22 mouse cellular contexts compared by ENCODE assay signal in the genomic region with DNA sequence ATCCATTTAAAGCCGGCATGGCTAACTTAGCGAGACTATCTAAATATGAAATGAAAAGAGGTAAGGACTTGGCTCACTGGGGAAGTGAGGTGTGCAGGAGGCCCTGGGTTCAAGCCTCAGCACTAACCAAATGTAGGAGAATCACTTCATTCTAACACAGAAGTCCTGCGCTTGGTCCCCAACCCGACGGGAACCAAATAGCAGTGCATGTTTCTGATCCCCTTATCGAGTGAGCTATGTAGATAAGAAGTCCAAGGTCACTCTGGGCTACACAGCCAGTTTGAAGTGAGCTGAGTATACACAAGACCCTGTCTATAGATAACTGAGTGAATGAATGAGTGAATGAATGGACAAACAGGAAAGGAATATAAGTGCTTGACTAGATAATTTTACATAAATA.
DNase-seq lines count a peak whose midpoint lies in the region; ATAC-seq and TF ChIP-seq lines count a peak whose summit lies in the region.
"Had no signal": no experiment of that assay in that cellular context is flagged by ENCODE, and none has a peak within 500 bp of the region (broad histone marks: within the 10 kb centered on the region; RNA-seq: fewer than 3 reads in every experiment).

No protein-coding gene starts in this region.

- no peaks in the 10 kb centered on the region for H3K36me3 ChIP-seq in heart, embryonic 10.5 days
- H3K36me3 ChIP-seq in intestine, embryonic 15.5 days, result no peaks in the 10 kb centered on the region
- H3K36me3 ChIP-seq in intestine, postnatal 0 days (ENCODE audit: control insufficient read depth, insufficient read depth), result no peaks in the 10 kb centered on the region
- H3K36me3 ChIP-seq in intestine, embryonic 16.5 days (ENCODE audit: control insufficient read depth, insufficient read depth, low read length), result no peaks in the 10 kb centered on the region
- H3K36me3 ChIP-seq: embryonic facial prominence, embryonic 15.5 days; forebrain, embryonic 10.5 days; forebrain, embryonic 12.5 days had no signal

- H3K27ac ChIP-seq in heart, embryonic 10.5 days, result no peak overlapping the region
- H3K27ac ChIP-seq in intestine, embryonic 15.5 days, result no peak overlapping the region
- no peak overlapping the region for H3K27ac ChIP-seq in intestine, postnatal 0 days (ENCODE audit: low read depth, low read length)
- no peak overlapping the region for H3K27ac ChIP-seq in intestine, embryonic 16.5 days (ENCODE audit: low read length)
- H3K27ac ChIP-seq: embryonic facial prominence, embryonic 13.5 days; embryonic facial prominence, embryonic 15.5 days; forebrain, embryonic 10.5 days; forebrain, embryonic 12.5 days had no signal

- no peaks in the 10 kb centered on the region for H3K9me3 ChIP-seq in heart, embryonic 10.5 days
- no peaks in the 10 kb centered on the region for H3K9me3 ChIP-seq in intestine, embryonic 15.5 days
- H3K9me3 ChIP-seq in intestine, postnatal 0 days (ENCODE audit: control insufficient read depth), result no peaks in the 10 kb centered on the region
- H3K9me3 ChIP-seq in intestine, embryonic 16.5 days (ENCODE audit: control insufficient read depth, low read length), result no peaks in the 10 kb centered on the region
- H3K9me3 ChIP-seq: embryonic facial prominence, embryonic 13.5 days; embryonic facial prominence, embryonic 15.5 days; forebrain, embryonic 10.5 days; forebrain, embryonic 12.5 days had no signal

- no peak overlapping the region for H3K9ac ChIP-seq in intestine, embryonic 15.5 days
- H3K9ac ChIP-seq in intestine, postnatal 0 days (ENCODE audit: low read depth, low read length), result no peak overlapping the region
- H3K9ac ChIP-seq in intestine, embryonic 16.5 days (ENCODE audit: low read depth, low read length), result no peak overlapping the region
- H3K9ac ChIP-seq: embryonic facial prominence, embryonic 13.5 days; embryonic facial prominence, embryonic 15.5 days; forebrain, embryonic 12.5 days had no signal

- WGBS in heart, embryonic 10.5 days, result 46% methylated on average over 6 of the region's 6 CpGs
- 65% methylated on average over 6 of the region's 6 CpGs for WGBS in intestine, embryonic 15.5 days
- 44% methylated on average over 6 of the region's 6 CpGs for WGBS in intestine, postnatal 0 days
- 59% methylated on average over 6 of the region's 6 CpGs for WGBS in intestine, embryonic 16.5 days

- H3K27me3 ChIP-seq in heart, embryonic 10.5 days (ENCODE audit: insufficient read depth, poor library complexity, severe bottlenecking), result no peaks in the 10 kb centered on the region
- H3K27me3 ChIP-seq in intestine, embryonic 15.5 days (replicated peaks), result no peaks in the 10 kb centered on the region
- H3K27me3 ChIP-seq in intestine, postnatal 0 days (replicated peaks; ENCODE audit: control insufficient read depth, insufficient read depth, low read length), result no peaks in the 10 kb centered on the region
- no peaks in the 10 kb centered on the region for H3K27me3 ChIP-seq in intestine, embryonic 16.5 days (replicated peaks; ENCODE audit: control insufficient read depth, insufficient read depth, low read length)
- H3K27me3 ChIP-seq: embryonic facial prominence, embryonic 13.5 days; embryonic facial prominence, embryonic 15.5 days; forebrain, embryonic 12.5 days had no signal

- peak; percentile 67; the same call in 1 of the 2 replicates for ATAC-seq in intestine, embryonic 15.5 days
- no peak for ATAC-seq in intestine, postnatal 0 days
- ATAC-seq in intestine, embryonic 16.5 days, result peak; percentile 56; the same call in 1 of the 2 replicates
- ATAC-seq: forebrain, embryonic 14.5 days had no signal

- DNase-seq in heart, embryonic 10.5 days (ENCODE audit: low spot score), result peak; percentile 64
- no peak for DNase-seq in heart, adult 18-20 months
- DNase-seq in neural tube, embryonic 10.5 days (ENCODE audit: extremely low spot score, low spot score), result no peak
- DNase-seq: adrenal gland, adult 2 months; adrenal gland, postnatal 10 days; adrenal gland, postnatal 25 days; cerebellum, adult 11 months; cerebellum, adult 18-20 months; cerebellum, adult 8-10 months; cerebellum, adult 9-11 months; cerebellum, postnatal 14 days; cerebellum, postnatal 36 days; embryo, embryonic 11 days had no signal

- H3K4me3 ChIP-seq in heart, embryonic 10.5 days, result no peak overlapping the region
- no peak overlapping the region for H3K4me3 ChIP-seq in intestine, embryonic 15.5 days (replicated peaks)
- H3K4me3 ChIP-seq in intestine, postnatal 0 days (ENCODE audit: low read depth, low read length), result no peak overlapping the region
- H3K4me3 ChIP-seq in intestine, embryonic 16.5 days (ENCODE audit: low read length), result no peak overlapping the region
- H3K4me3 ChIP-seq: embryonic facial prominence, embryonic 13.5 days; embryonic facial prominence, embryonic 15.5 days; erythroblast, embryonic 14.5 days; forebrain, embryonic 10.5 days; forebrain, embryonic 12.5 days had no signal

- TF ChIP-seq CTCF in intestine, postnatal 0 days (IDR thresholded peaks at IDR 0.05; ENCODE audit: low read depth), result no peak

- no peak overlapping the region for H3K4me2 ChIP-seq in intestine, embryonic 15.5 days (replicated peaks)
- H3K4me2 ChIP-seq in intestine, postnatal 0 days (replicated peaks; ENCODE audit: low read depth), result no peak overlapping the region
- H3K4me2 ChIP-seq in intestine, embryonic 16.5 days (ENCODE audit: low read depth, low read length), result no peak overlapping the region
- H3K4me2 ChIP-seq: embryonic facial prominence, embryonic 13.5 days; embryonic facial prominence, embryonic 15.5 days; forebrain, embryonic 12.5 days had no signal

- peaks cover 10% of the 10 kb centered on the region for H3K4me1 ChIP-seq in heart, embryonic 10.5 days
- H3K4me1 ChIP-seq in intestine, embryonic 15.5 days (replicated peaks), result peaks cover 2% of the 10 kb centered on the region
- no peaks in the 10 kb centered on the region for H3K4me1 ChIP-seq in intestine, postnatal 0 days (replicated peaks; ENCODE audit: control insufficient read depth, insufficient read depth, low read length)
- peaks cover 6% of the 10 kb centered on the region for H3K4me1 ChIP-seq in intestine, embryonic 16.5 days (ENCODE audit: control insufficient read depth, insufficient read depth, low read length)
- H3K4me1 ChIP-seq: forebrain, embryonic 10.5 days; forebrain, embryonic 12.5 days had no signal
